Mouse (Mus musculus) heart, embryonic 16.5 days (tissue): ENCODE data around the gene Nt5m. TPM values are rescaled to one million over a fixed set of nuclear protein-coding genes. Genes with fewer than 3 reads are reported as not detected.

Source experiments
- ATAC-seq: fragments of 200-750 bp; cut with Nextera tagmentation; replicated peaks from 2 replicates; pipeline ENCODE4 v1.8.0; 2017; ENCODE audit warnings: moderate number of reproducible peaks; ENCODE audit not compliant: insufficient read depth, low FRiP score; ENCODE audit errors: extremely low read depth
- H3K27ac ChIP-seq: fragments of 300-500 bp; sonication (generic); 2 replicates; pipeline ENCODE4 v1.5.1; 2014; ENCODE audit warnings: mild to moderate bottlenecking, low read length, control low read depth, moderate library complexity
- H3K27me3 ChIP-seq: fragments of 300-500 bp; sonication (generic); 2 replicates; pipeline ENCODE4 v1.6.1; 2014; ENCODE audit warnings: low read length, mixed read lengths; ENCODE audit not compliant: control insufficient read depth, insufficient read depth
- H3K36me3 ChIP-seq: fragments of 300-500 bp; sonication (generic); 2 replicates; pipeline ENCODE4 v1.6.1; 2014; ENCODE audit not compliant: control insufficient read depth, insufficient read depth
- H3K4me1 ChIP-seq: fragments of 300-500 bp; sonication (generic); 2 replicates; pipeline ENCODE4 v1.6.1; 2014; ENCODE audit warnings: low read length, mixed read lengths; ENCODE audit not compliant: control insufficient read depth, insufficient read depth
- H3K4me2 ChIP-seq: fragments of 300-500 bp; sonication (generic); 2 replicates; pipeline ENCODE4 v1.6.1; 2014; ENCODE audit warnings: low read depth, mild to moderate bottlenecking, control low read depth, low read length
- H3K4me3 ChIP-seq: fragments of 300-500 bp; sonication (generic); 2 replicates; pipeline ENCODE4 v1.5.1; 2014; ENCODE audit warnings: mild to moderate bottlenecking, control low read depth, low read length
- H3K9ac ChIP-seq: fragments of 300-500 bp; sonication (generic); 2 replicates; pipeline ENCODE4 v1.6.1; 2014; ENCODE audit warnings: low read length, control low read depth
- H3K9me3 ChIP-seq: fragments of 300-500 bp; sonication (generic); replicated peaks from 2 replicates; pipeline ENCODE4 v1.6.1; 2016; ENCODE audit warnings: low read length; ENCODE audit not compliant: control insufficient read depth
- WGBS: fragments of 180-500 bp; shearing (Covaris S2); extraction: QIAGEN DNeasy Blood & Tissue Kit; methylation state at CpG from one replicate; pipeline ENCODE4 v1.1.7; 2014; 5-methylcytosine and 5-hydroxymethylcytosine counted together
- polyA plus RNA-seq: library from polyadenylated mRNA; unstranded; fragments of >200 nt; fragmentation: Nextera tagmentation; extraction: Ambion mirVana; gene quantifications from 2 replicates; pipeline ENCODE4 v1.2.1, GENCODE M21; 2015

Gene Nt5m
- 42.4 and 42.7 TPM in 2 replicates for polyA plus RNA-seq

- H3K27ac ChIP-seq: peak within 1 kb of the TSS; percentile 96
- peak within 1 kb of the TSS; percentile 78 for H3K4me3 ChIP-seq
- H3K9me3 ChIP-seq: no peaks in the 10 kb centered on the region
- peak within 1 kb of the TSS; percentile 70 for H3K4me2 ChIP-seq
- no peaks in the 10 kb centered on the region for H3K27me3 ChIP-seq
- H3K36me3 ChIP-seq: peaks cover 9% of the 10 kb centered on the region; the same call in 1 of the 2 replicates
- ATAC-seq: peak; percentile 97
- H3K4me1 ChIP-seq: peaks cover 17% of the 10 kb centered on the region
- H3K9ac ChIP-seq: peak within 1 kb of the TSS; percentile 92
- WGBS: under 1% methylated on average over 24 of the region's 24 CpGs
These were observed at the start of gene Nt5m for GRCm38 (mm10) chr11:59839008-59839458. TSS of gene Nt5m (plus strand) at chr11:59839447.

- Histone ChIP-seq H3K27me3 (no peaks in the 10 kb centered on the region), H3K27ac (no peak overlapping the region), H3K4me3 (no peak overlapping the region), H3K9me3 (no peaks in the 10 kb centered on the region), H3K36me3 (peaks cover 60% of the 10 kb centered on the region), H3K4me2 (no peak overlapping the region), H3K9ac (no peak overlapping the region), H3K4me1 (no peaks in the 10 kb centered on the region)
- ATAC-seq: no peak
- WGBS: 89% methylated on average over 6 of the region's 6 CpGs
These were observed 45.9 kb upstream of the Nt5m start for GRCm38 (mm10) chr11:59793390-59793789.

- Histone ChIP-seq H3K27ac (no peak overlapping the region), H3K9me3 (no peaks in the 10 kb centered on the region), H3K27me3 (no peaks in the 10 kb centered on the region), H3K4me2 (no peak overlapping the region), H3K9ac (no peak overlapping the region), H3K36me3 (peaks cover 77% of the 10 kb centered on the region), H3K4me3 (no peak overlapping the region), H3K4me1 (no peaks in the 10 kb centered on the region)
- ATAC-seq: no peak
- 92% methylated on average over 10 of the region's 10 CpGs for WGBS
These were observed 38.8 kb upstream of the Nt5m start for GRCm38 (mm10) chr11:59800412-59800811.

GRCm38 (mm10) chr11:59801881-59802280, 37.4 kb upstream of the Nt5m start:
- peaks cover 79% of the 10 kb centered on the region for H3K36me3 ChIP-seq
- no peaks in the 10 kb centered on the region for H3K4me1 ChIP-seq
- H3K4me3 ChIP-seq: no peak overlapping the region
- H3K9me3 ChIP-seq: no peaks in the 10 kb centered on the region
- no peak overlapping the region for H3K9ac ChIP-seq
- H3K4me2 ChIP-seq: no peak overlapping the region
- no peak overlapping the region for H3K27ac ChIP-seq
- no peaks in the 10 kb centered on the region for H3K27me3 ChIP-seq
- ATAC-seq: no peak
- 93% methylated on average over 8 of the region's 8 CpGs for WGBS

- ATAC-seq: no peak
- whole genome bisulfite sequencing: 79% methylated on average over 14 of the region's 14 CpGs
- peaks cover 66% of the 10 kb centered on the region for H3K36me3 ChIP-seq
- no peak overlapping the region for H3K27ac ChIP-seq
- no peak overlapping the region for H3K9ac ChIP-seq
- H3K27me3 ChIP-seq: no peaks in the 10 kb centered on the region
- H3K4me2 ChIP-seq: no peak overlapping the region
- H3K4me1 ChIP-seq: peaks cover 2% of the 10 kb centered on the region
- no peaks in the 10 kb centered on the region for H3K9me3 ChIP-seq
- no peak overlapping the region for H3K4me3 ChIP-seq
These were observed 35.7 kb upstream of the Nt5m start for GRCm38 (mm10) chr11:59803516-59803915.

GRCm38 (mm10) chr11:59804409-59805110, 34.7 kb upstream of the Nt5m start:
- Histone ChIP-seq H3K9ac (no peak overlapping the region), H3K4me3 (no peak overlapping the region), H3K27ac (no peak overlapping the region), H3K9me3 (no peaks in the 10 kb centered on the region), H3K36me3 (peaks cover 56% of the 10 kb centered on the region), H3K4me1 (peaks cover 6% of the 10 kb centered on the region), H3K27me3 (no peaks in the 10 kb centered on the region), H3K4me2 (no peak overlapping the region)
- WGBS: 92% methylated on average over 22 of the region's 22 CpGs
- no peak for ATAC-seq

GRCm38 (mm10) chr11:59805256-59805655, 34.0 kb upstream of the Nt5m start:
- WGBS: 95% methylated on average over 1 of the region's 1 CpGs
- Histone ChIP-seq H3K36me3 (peaks cover 49% of the 10 kb centered on the region), H3K4me2 (no peak overlapping the region), H3K27ac (no peak overlapping the region), H3K9ac (no peak overlapping the region), H3K9me3 (no peaks in the 10 kb centered on the region), H3K27me3 (no peaks in the 10 kb centered on the region), H3K4me3 (no peak overlapping the region), H3K4me1 (peaks cover 6% of the 10 kb centered on the region)
- ATAC-seq: no peak

- no peak overlapping the region for H3K9ac ChIP-seq
- H3K27ac ChIP-seq: no peak overlapping the region
- H3K9me3 ChIP-seq: no peaks in the 10 kb centered on the region
- H3K27me3 ChIP-seq: no peaks in the 10 kb centered on the region
- H3K4me3 ChIP-seq: no peak overlapping the region
- 93% methylated on average over 2 of the region's 2 CpGs for WGBS
- no peak overlapping the region for H3K4me2 ChIP-seq
- peaks cover 6% of the 10 kb centered on the region for H3K4me1 ChIP-seq
- H3K36me3 ChIP-seq: peaks cover 45% of the 10 kb centered on the region
- no peak for ATAC-seq
These were observed 33.6 kb upstream of the Nt5m start for GRCm38 (mm10) chr11:59805656-59806055.

GRCm38 (mm10) chr11:59808170-59808960, 30.9 kb upstream of the Nt5m start:
- peaks cover 13% of the 10 kb centered on the region for H3K4me1 ChIP-seq
- H3K4me2 ChIP-seq: peak overlapping the region; percentile 80
- no peaks in the 10 kb centered on the region for H3K27me3 ChIP-seq
- H3K9ac ChIP-seq: peak overlapping the region; percentile 96
- peak overlapping the region; percentile 98 for H3K27ac ChIP-seq
- no peaks in the 10 kb centered on the region for H3K9me3 ChIP-seq
- H3K4me3 ChIP-seq: peak overlapping the region; percentile 91
- peaks cover 25% of the 10 kb centered on the region for H3K36me3 ChIP-seq
- no peak for ATAC-seq
- WGBS: 56% methylated on average over 14 of the region's 14 CpGs
